Mouse (Mus musculus) bone marrow, adult 2 months (tissue): Measurements from ENCODE around the gene Ppm1l. TPM values are rescaled to one million over a fixed set of nuclear protein-coding genes. Genes with fewer than 3 reads are reported as not detected.
"Not testable (repeated sequence)": the region's sequence is repeated elsewhere in the genome, so short reads cannot be mapped to it uniquely, and the experiment has no call there.

Experiments used
- H3K27ac ChIP-seq: fragments of 200-500 bp; 2 replicates; pipeline ENCODE4 v1.5.1; 2012; ENCODE audit warnings: low read depth, mild to moderate bottlenecking, control low read depth, inconsistent platforms, low read length; ENCODE audit not compliant: control insufficient read depth, poor library complexity, insufficient read depth
- H3K4me1 ChIP-seq: fragments of 200-500 bp; 2 replicates; pipeline ENCODE4 v1.6.1; 2011; ENCODE audit warnings: low read length; ENCODE audit not compliant: control insufficient read depth, insufficient read depth
- H3K4me3 ChIP-seq: fragments of 200-500 bp; replicated peaks from 2 replicates; pipeline ENCODE3; 2011; ENCODE audit warnings: mild to moderate bottlenecking, low read depth, low read length, control low read depth; ENCODE audit not compliant: control insufficient read depth
- CTCF ChIP-seq: fragments of 200-500 bp; IDR thresholded peaks from 2 replicates; pipeline ENCODE4 v1.5.1; 2011; ENCODE audit warnings: low read length, control low read depth; ENCODE audit not compliant: control insufficient read depth, insufficient read depth
- POLR2A ChIP-seq: fragments of 200-500 bp; IDR thresholded peaks from 2 replicates; pipeline ENCODE4 v1.6.1; 2011; ENCODE audit warnings: low read depth, mild to moderate bottlenecking, control low read depth, low read length, borderline replicate concordance; ENCODE audit not compliant: control insufficient read depth
- WGBS: fragments of 180-500 bp; shearing (Covaris S2); methylation state at CpG from one replicate; pipeline ENCODE4 v1.1.7; 2018; 5-methylcytosine and 5-hydroxymethylcytosine counted together
- polyA plus RNA-seq: library from polyadenylated mRNA; stranded (reverse); fragments of >200 nt; gene quantifications from 2 replicates; pipeline ENCODE4 v1.2.4, GENCODE M21; 2011; ENCODE audit warnings: low replicate concordance; ENCODE audit not compliant: missing spikeins, insufficient read depth, insufficient read length

The Ppm1l gene
- polyA plus RNA-seq, 1 experiment = 3.4 TPM

GRCm38 (mm10) chr3:69372731-69373130 lies 56.1 kb downstream of the Ppm1l start:
- WGBS = 88% methylated on average over 3 of the region's 3 CpGs
- TF ChIP-seq CTCF (peak; percentile 40; the same call in 1 of the 2 replicates), POLR2A (no peak)

DNA sequence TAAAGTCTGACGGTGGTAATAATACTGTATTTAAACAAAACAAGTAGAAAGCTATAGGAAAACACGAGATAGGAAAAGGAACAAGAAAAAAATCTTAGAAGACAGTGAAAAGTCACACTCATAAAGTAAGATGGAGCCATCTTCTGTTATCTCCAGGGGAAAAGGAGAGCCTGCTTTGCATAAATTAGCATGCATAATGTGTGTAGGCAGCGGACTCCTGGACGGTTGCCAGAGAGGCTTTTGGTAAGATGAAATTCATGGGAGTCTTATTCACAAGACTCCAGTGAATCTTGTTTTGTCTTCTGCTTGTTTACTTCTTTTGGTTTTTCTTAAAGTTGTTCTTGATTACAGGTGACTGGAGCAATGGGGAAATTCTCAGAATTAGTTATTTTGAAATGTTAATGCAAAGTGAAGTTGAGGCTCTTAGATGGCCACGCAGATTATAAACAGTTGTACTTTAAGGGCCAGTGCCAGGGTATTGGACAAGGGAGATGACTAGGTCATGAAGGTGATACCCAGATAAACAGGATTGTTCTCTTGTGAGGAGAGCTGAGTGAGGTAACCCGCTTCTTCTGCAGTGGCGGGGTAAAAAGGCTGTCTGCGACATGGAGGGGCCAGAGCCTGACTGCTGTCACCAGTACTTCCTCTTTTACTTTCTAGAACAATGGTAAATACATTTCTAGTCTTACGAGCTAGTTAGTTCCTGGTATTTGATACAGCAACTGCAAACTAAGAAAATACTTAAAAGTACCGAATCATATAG lies 57.1 kb downstream of the Ppm1l start:
- no peak for TF ChIP-seq POLR2A
- no peak for TF ChIP-seq CTCF
- Histone ChIP-seq H3K4me1 (no peaks in the 10 kb centered on the region), H3K27ac (no peak overlapping the region), H3K4me3 (no peak overlapping the region)
- WGBS = 41% methylated on average over 10 of the region's 10 CpGs

More at GRCm38 (mm10) chr3:69372731-69373130, 56.1 kb downstream of the Ppm1l start:
- no peak overlapping the region for H3K27ac ChIP-seq
- no peak overlapping the region for H3K4me3 ChIP-seq
- H3K4me1 ChIP-seq = no peaks in the 10 kb centered on the region

GRCm38 (mm10) chr3:69374538-69374937 lies 57.9 kb downstream of the Ppm1l start:
- H3K27ac ChIP-seq = no peak overlapping the region
- H3K4me3 ChIP-seq = no peak overlapping the region
- TF ChIP-seq CTCF (no peak), POLR2A (no peak)
- WGBS = 74% methylated on average over 5 of the region's 5 CpGs
- H3K4me1 ChIP-seq = no peaks in the 10 kb centered on the region

DNA sequence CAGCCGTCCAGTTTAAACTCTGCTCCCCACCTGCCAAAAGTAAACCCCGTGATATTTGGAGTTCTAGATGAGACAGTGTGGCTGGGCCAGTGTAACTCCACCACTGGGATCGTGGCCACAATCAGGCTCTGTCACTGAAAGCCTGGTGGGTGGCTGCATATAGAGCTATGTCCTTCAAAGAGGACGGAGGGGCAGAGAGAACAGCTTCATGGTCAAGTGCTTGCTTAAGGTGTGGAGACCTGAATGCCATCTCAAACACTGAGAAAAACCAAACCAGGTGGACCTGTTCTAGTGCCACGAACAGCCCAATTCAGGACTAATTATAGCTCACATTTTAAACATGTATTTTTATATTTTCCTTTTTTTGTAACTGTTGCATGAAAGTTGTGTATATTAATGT lies 58.3 kb downstream of the Ppm1l start:
- no peak overlapping the region for H3K4me3 ChIP-seq
- TF ChIP-seq POLR2A = no peak
- TF ChIP-seq CTCF = no peak
- H3K27ac ChIP-seq = no peak overlapping the region
- 87% methylated on average over 5 of the region's 5 CpGs for WGBS
- H3K4me1 ChIP-seq = no peaks in the 10 kb centered on the region

DNA sequence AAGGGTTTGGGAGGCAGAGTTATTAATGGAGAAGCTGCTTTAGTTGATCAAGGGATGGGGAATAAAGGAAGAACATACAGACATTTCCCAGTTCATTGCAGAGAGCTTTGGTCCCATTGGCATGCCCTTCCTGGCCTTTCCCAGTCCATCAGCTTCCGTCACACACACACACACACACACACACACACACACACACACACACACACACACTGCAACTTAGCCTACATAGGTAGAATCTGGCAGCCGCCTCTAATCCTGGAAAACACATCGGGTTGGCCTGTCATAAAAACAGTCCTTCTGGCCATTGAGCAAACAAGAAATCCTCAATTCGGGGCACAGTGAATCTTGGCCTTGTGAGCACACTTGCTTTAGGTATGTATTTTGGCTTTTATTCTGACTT lies 64.6 kb downstream of the Ppm1l start:
- 85% methylated on average over 3 of the region's 4 CpGs for WGBS
- Histone ChIP-seq H3K4me1 (no peaks in the 10 kb centered on the region), H3K27ac (no peak overlapping the region), H3K4me3 (no peak overlapping the region)
- TF ChIP-seq POLR2A (no peak), CTCF (no peak)

- WGBS = 95% methylated on average over 10 of the region's 10 CpGs
- not testable (repeated sequence) for H3K4me3 ChIP-seq, H3K27ac ChIP-seq, H3K4me1 ChIP-seq
Observed at GRCm38 (mm10) chr3:69391834-69392233, 75.2 kb downstream of the Ppm1l start.

DNA sequence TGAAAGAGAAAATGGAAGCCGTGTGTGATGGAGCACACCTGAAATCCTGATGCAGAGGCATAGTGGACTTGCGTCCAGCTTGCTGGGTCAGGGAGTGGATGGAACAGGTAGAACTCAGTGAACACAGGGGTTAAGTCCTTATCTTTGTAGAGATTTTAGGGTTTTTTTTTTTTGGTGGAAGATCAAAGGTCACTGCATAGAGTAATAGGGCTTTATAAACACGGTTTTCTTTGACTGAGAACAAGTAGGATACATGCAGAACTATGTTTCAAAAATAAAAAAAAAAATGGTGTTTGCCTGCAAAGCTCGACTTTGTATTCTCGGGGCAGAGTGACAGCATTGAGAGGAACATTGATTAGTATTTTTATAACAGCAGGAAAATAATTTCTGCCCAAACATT lies 75.6 kb downstream of the Ppm1l start:
- Histone ChIP-seq H3K4me1 (no peaks in the 10 kb centered on the region), H3K27ac (no peak overlapping the region), H3K4me3 (no peak overlapping the region)
- no peak for TF ChIP-seq CTCF
- no peak for TF ChIP-seq POLR2A
- 87% methylated on average over 5 of the region's 5 CpGs for WGBS

- no peak overlapping the region for H3K4me3 ChIP-seq
- H3K4me1 ChIP-seq = no peaks in the 10 kb centered on the region
- WGBS = 91% methylated on average over 9 of the region's 9 CpGs
- no peak overlapping the region for H3K27ac ChIP-seq
- no peak for TF ChIP-seq CTCF
- no peak for TF ChIP-seq POLR2A
Observed at GRCm38 (mm10) chr3:69393079-69393478, 76.4 kb downstream of the Ppm1l start.

- TF ChIP-seq CTCF = no peak
- no peak for TF ChIP-seq POLR2A
- Histone ChIP-seq H3K27ac (no peak overlapping the region), H3K4me1 (no peaks in the 10 kb centered on the region), H3K4me3 (no peak overlapping the region)
- 79% methylated on average over 3 of the region's 3 CpGs for WGBS
Observed at GRCm38 (mm10) chr3:69393991-69394390, 77.3 kb downstream of the Ppm1l start.
